Mouse (Mus musculus) liver, embryonic 14.5 days (tissue): ENCODE results near the gene Tyw5.

ENCODE experiments used
- CTCF ChIP-seq: IDR thresholded peaks from 2 replicates; pipeline ENCODE4 v1.5.1; 2016; ENCODE audit warnings: antibody characterized with exemption, low read depth, control low read depth
- EP300 ChIP-seq: IDR thresholded peaks from 2 replicates; pipeline ENCODE4 v1.6.1; 2016; ENCODE audit warnings: antibody characterized with exemption, low read depth

DNA sequence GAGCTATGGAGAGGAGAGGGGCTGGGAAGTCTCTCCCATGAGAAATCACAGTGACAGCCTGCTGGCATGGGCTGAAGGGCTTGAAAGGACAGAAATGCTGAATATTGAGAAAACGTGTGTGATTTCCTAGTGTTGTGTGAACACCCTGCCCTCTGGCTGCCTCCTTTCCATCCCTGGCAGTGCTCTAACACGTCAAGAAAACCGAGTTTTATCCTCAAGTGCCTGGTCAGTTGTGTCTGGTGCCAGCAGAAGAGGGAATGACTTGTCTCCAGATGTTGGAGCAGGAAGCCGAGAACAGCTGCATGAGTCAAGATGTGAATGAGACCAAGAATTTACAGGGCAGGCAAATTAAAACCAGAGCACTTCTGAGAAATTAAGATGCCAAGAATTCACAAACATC is 33.9 kb upstream of the Tyw5 start:
- TF ChIP-seq CTCF (no peak), EP300 (no peak)
